Comparison of ENCODE assay signal across 13 mouse cellular contexts in genomic region chr6:34235132-34235531, GRCm38 (mm10). TPM values are rescaled to one million over a fixed set of nuclear protein-coding genes. Genes with fewer than 3 reads are reported as not detected.
DNase-seq lines count a peak whose midpoint lies in the region; ATAC-seq and TF ChIP-seq lines count a peak whose summit lies in the region.
"Had no signal": no experiment of that assay in that cellular context is flagged by ENCODE, and none has a peak within 500 bp of the region (broad histone marks: within the 10 kb centered on the region; RNA-seq: fewer than 3 reads in every experiment).

No protein-coding gene starts in this region.

- H3K9ac ChIP-seq in kidney, embryonic 14.5 days (ENCODE audit: low read depth, low read length): no peak overlapping the region
- H3K9ac ChIP-seq: hindbrain, embryonic 15.5 days; liver, embryonic 12.5 days had no signal

- TF ChIP-seq CTCF in kidney, adult 2 months (conservative IDR thresholded peaks at IDR 0.05; ENCODE audit: insufficient read depth, insufficient read length, low read depth, low read length): no peak

- H3K27me3 ChIP-seq in kidney, adult 2 months (replicated peaks; ENCODE audit: control insufficient read depth, insufficient read depth, low read length): no peaks in the 10 kb centered on the region
- no peaks in the 10 kb centered on the region for H3K27me3 ChIP-seq in kidney, embryonic 14.5 days (ENCODE audit: control insufficient read depth, insufficient read depth, low read length)
- H3K27me3 ChIP-seq in embryonic facial prominence, embryonic 10.5 days (replicated peaks; ENCODE audit: low read depth, poor library complexity, severe bottlenecking): 0 out of 2 replicates have a peak, but pooled peaks cover 4% of the 10 kb centered on the region
- H3K27me3 ChIP-seq: hindbrain, embryonic 15.5 days; liver, embryonic 12.5 days had no signal

- H3K4me2 ChIP-seq in kidney, embryonic 14.5 days (replicated peaks; ENCODE audit: low read depth, low read length): no peak overlapping the region
- H3K4me2 ChIP-seq: hindbrain, embryonic 15.5 days; liver, embryonic 12.5 days had no signal

- ATAC-seq in kidney, embryonic 14.5 days (ENCODE audit: low FRiP score, low TSS enrichment): no peak
- ATAC-seq: liver, embryonic 12.5 days had no signal

- no peak overlapping the region for H3K4me3 ChIP-seq in kidney, adult 2 months (ENCODE audit: insufficient read depth, low read depth, low read length)
- no peak overlapping the region for H3K4me3 ChIP-seq in kidney, embryonic 14.5 days (ENCODE audit: low read length)
- no peak overlapping the region for H3K4me3 ChIP-seq in embryonic facial prominence, embryonic 10.5 days
- H3K4me3 ChIP-seq: hindbrain, embryonic 15.5 days; liver, embryonic 12.5 days; megakaryocyte, embryonic 14.5 days had no signal

- H3K4me1 ChIP-seq in kidney, adult 2 months (ENCODE audit: control insufficient read depth, insufficient read depth, low read length): peaks cover 16% of the 10 kb centered on the region
- 0 out of 2 replicates have a peak, but pooled peaks cover 5% of the 10 kb centered on the region for H3K4me1 ChIP-seq in kidney, embryonic 14.5 days (ENCODE audit: control insufficient read depth, insufficient read depth, low read length)
- 0 out of 2 replicates have a peak, but pooled peaks cover 2% of the 10 kb centered on the region for H3K4me1 ChIP-seq in embryonic facial prominence, embryonic 10.5 days
- H3K4me1 ChIP-seq: liver, embryonic 12.5 days had no signal

- peak; percentile 66 for DNase-seq in adrenal gland, postnatal 10 days
- DNase-seq in adrenal gland, adult 8-10 months: no peak
- peak; percentile 75 for DNase-seq in kidney, adult 2 months
- peak; percentile 53 to 80 for DNase-seq in kidney, postnatal 25 days
- peak; percentile 61 for DNase-seq in lung, postnatal 36 days
- no peak for DNase-seq in layer of hippocampus, adult 9-10 months (ENCODE audit: low spot score)
- DNase-seq in embryonic facial prominence, embryonic 10.5 days (ENCODE audit: low spot score): no peak
- DNase-seq: cerebellum, adult 11-12 months; thymus, postnatal 4 days had no signal

- H3K9me3 ChIP-seq in kidney, embryonic 14.5 days (ENCODE audit: control insufficient read depth, low read length): no peaks in the 10 kb centered on the region
- H3K9me3 ChIP-seq in embryonic facial prominence, embryonic 10.5 days: no peaks in the 10 kb centered on the region
- H3K9me3 ChIP-seq: hindbrain, embryonic 15.5 days; liver, embryonic 12.5 days; megakaryocyte, embryonic 14.5 days had no signal

- WGBS in kidney, adult 2 months: 42% methylated on average over 10 of the region's 10 CpGs
- WGBS in kidney, embryonic 14.5 days: 45% methylated on average over 10 of the region's 10 CpGs
- WGBS in embryonic facial prominence, embryonic 10.5 days: 69% methylated on average over 10 of the region's 10 CpGs

- H3K36me3 ChIP-seq in kidney, adult 2 months (ENCODE audit: control insufficient read depth, insufficient read depth, low read length): no peaks in the 10 kb centered on the region
- no peaks in the 10 kb centered on the region for H3K36me3 ChIP-seq in kidney, embryonic 14.5 days (ENCODE audit: control insufficient read depth, insufficient read depth, low read length)
- H3K36me3 ChIP-seq in embryonic facial prominence, embryonic 10.5 days (replicated peaks): no peaks in the 10 kb centered on the region
- H3K36me3 ChIP-seq: hindbrain, embryonic 15.5 days; liver, embryonic 12.5 days had no signal

- TF ChIP-seq POLR2A in kidney, adult 2 months (IDR thresholded peaks at IDR 0.05; ENCODE audit: low read depth, low read length): no peak

- no peak overlapping the region; the same call in 1 of the 2 replicates for H3K27ac ChIP-seq in kidney, adult 2 months (ENCODE audit: insufficient read depth, low read depth, low read length)
- H3K27ac ChIP-seq in kidney, embryonic 14.5 days (ENCODE audit: low read depth, low read length): no peak overlapping the region
- no peak overlapping the region for H3K27ac ChIP-seq in embryonic facial prominence, embryonic 10.5 days (replicated peaks)
- H3K27ac ChIP-seq: hindbrain, embryonic 15.5 days; liver, embryonic 12.5 days had no signal

RNA-seq across cellular contexts. Expression of gene Slc35b4, which starts 58.2 kb away (rescaled TPM):
- total RNA-seq in adrenal gland, postnatal 10 days (2021): 10 to 100 TPM; 22.9 to 26.1 TPM
- total RNA-seq in adrenal gland, adult 8-10 months (2022): 10 to 100 TPM; 38.6 to 47.2 (median 41.5) TPM
- polyA plus RNA-seq in kidney, adult 2 months (2012; rRNA removed): 88.5 and 90.9 TPM in 2 replicates
- polyA plus RNA-seq in kidney, embryonic 14.5 days (2014; fragmentation: Nextera tagmentation; extraction: Ambion mirVana): 28.4 and 64.8 TPM in 2 replicates
- 42.6 and 43.6 TPM in 2 replicates for polyA plus RNA-seq in embryonic facial prominence, embryonic 10.5 days (2016; fragmentation: Nextera tagmentation; extraction: Ambion mirVana)

Comparison
In these comparisons a context has a peak if more than half of its experiments do, and no peak if none do; other contexts are left out.
1. DNase-seq: peak in adrenal gland, postnatal 10 days (single experiment), kidney, adult 2 months (single experiment), kidney, postnatal 25 days (2 of 2) and lung, postnatal 36 days (single experiment); none in adrenal gland, adult 8-10 months (single experiment), layer of hippocampus, adult 9-10 months (single experiment) and embryonic facial prominence, embryonic 10.5 days (single experiment).